Mouse (Mus musculus) right cerebral cortex, postnatal 25 days (tissue): ENCODE measurements around the gene Krtap9-3.

ENCODE experiments used
- DNase-seq: peaks from one replicate; pipeline ENCODE4 v3.0.0; 2022

Krtap9-3 gene

GRCm38 (mm10) chr11:99562580-99562979 is 35.3 kb downstream of the Krtap9-3 start:
- DNase-seq = no peak

- no peak for DNase-seq
Measured at GRCm38 (mm10) chr11:99559366-99559765, 38.5 kb downstream of the Krtap9-3 start, which contains the start of gene Gm11939. Gene Gm11939, minus strand, starts transcription at chr11:99559466.

GRCm38 (mm10) chr11:99557976-99558745 is 39.7 kb downstream of the Krtap9-3 start:
- no peak for DNase-seq

GRCm38 (mm10) chr11:99556753-99557152 is 41.2 kb downstream of the Krtap9-3 start, which contains the start of gene Krtap3-2:
Gene Krtap3-2, minus strand, starts transcription at chr11:99556853.
- DNase-seq = no peak

- no peak for DNase-seq
Measured at GRCm38 (mm10) chr11:99556195-99556594, 41.7 kb downstream of the Krtap9-3 start.

- no peak for DNase-seq
Measured at GRCm38 (mm10) chr11:99550765-99551164, 47.1 kb downstream of the Krtap9-3 start, which contains the start of gene Krtap3-3. Gene Krtap3-3, minus strand, starts transcription at chr11:99550865.

- no peak for DNase-seq
Measured at GRCm38 (mm10) chr11:99547892-99548291, 50.0 kb downstream of the Krtap9-3 start.
